Mouse (Mus musculus) forebrain, embryonic 14.5 days (tissue): ENCODE results near the gene Fcho1. TPM values are rescaled to one million over a fixed set of nuclear protein-coding genes. Genes with fewer than 3 reads are reported as not detected.
A peak's percentile ranks its signal among the peaks of the same experiment; 100 is the strongest.
"Not testable (repeated sequence)": the region's sequence is repeated elsewhere in the genome, so short reads cannot be mapped to it uniquely, and the experiment has no call there.

Source experiments
- ATAC-seq: fragments of 200-750 bp; cut with Nextera tagmentation; 2 replicates; pipeline ENCODE4 v1.8.0; 2017; ENCODE audit warnings: mild to moderate bottlenecking, moderate library complexity
- DNase-seq: peaks from one replicate; pipeline ENCODE4 v3.0.0-alpha.2; 2015; ENCODE audit warnings: low spot score
- H3K27ac ChIP-seq: fragments of 300-500 bp; sonication (generic); 2 replicates; pipeline ENCODE4 v1.5.1; 2014; ENCODE audit warnings: low read depth, mild to moderate bottlenecking, control low read depth, low read length, moderate library complexity
- H3K27me3 ChIP-seq: fragments of 300-500 bp; sonication (generic); replicated peaks from 2 replicates; pipeline ENCODE4 v1.6.1; 2014; ENCODE audit warnings: low read length, control low read depth, mixed read lengths; ENCODE audit not compliant: control insufficient read depth, insufficient read depth
- H3K36me3 ChIP-seq: fragments of 300-500 bp; sonication (generic); 2 replicates; pipeline ENCODE4 v1.6.1; 2014; ENCODE audit warnings: low read length, control low read depth; ENCODE audit not compliant: control insufficient read depth, insufficient read depth
- H3K4me1 ChIP-seq: fragments of 300-500 bp; sonication (generic); 2 replicates; pipeline ENCODE4 v1.6.1; 2014; ENCODE audit warnings: antibody characterized with exemption, low read length, control low read depth; ENCODE audit not compliant: control insufficient read depth, insufficient read depth
- H3K4me2 ChIP-seq: fragments of 300-500 bp; sonication (generic); 2 replicates; pipeline ENCODE4 v1.6.1; 2014; ENCODE audit warnings: mild to moderate bottlenecking, control low read depth, low read length
- H3K4me3 ChIP-seq: fragments of 300-500 bp; sonication (generic); 2 replicates; pipeline ENCODE4 v1.5.1; 2014; ENCODE audit warnings: low read depth, low read length, control low read depth
- H3K9ac ChIP-seq: fragments of 300-500 bp; sonication (generic); 2 replicates; pipeline ENCODE4 v1.6.1; 2014; ENCODE audit warnings: mild to moderate bottlenecking, low read length, control low read depth, moderate library complexity
- H3K9me3 ChIP-seq: fragments of 300-500 bp; sonication (generic); replicated peaks from 2 replicates; pipeline ENCODE4 v1.6.1; 2016; ENCODE audit warnings: low read length, control low read depth, mixed read lengths; ENCODE audit not compliant: control insufficient read depth
- WGBS: fragments of 180-500 bp; shearing (Covaris S2); extraction: QIAGEN DNeasy Blood & Tissue Kit; methylation state at CpG from one replicate; pipeline ENCODE4 v1.1.7; 2014; 5-methylcytosine and 5-hydroxymethylcytosine counted together
- polyA plus RNA-seq: library from polyadenylated mRNA; unstranded; fragments of >200 nt; fragmentation: Nextera tagmentation; extraction: Ambion mirVana; gene quantifications from 2 replicates; pipeline ENCODE4 v1.2.1, GENCODE M21; 2014

The Fcho1 gene
- polyA plus RNA-seq, 1 experiment from 2014 or later, result 38.6 TPM

DNA sequence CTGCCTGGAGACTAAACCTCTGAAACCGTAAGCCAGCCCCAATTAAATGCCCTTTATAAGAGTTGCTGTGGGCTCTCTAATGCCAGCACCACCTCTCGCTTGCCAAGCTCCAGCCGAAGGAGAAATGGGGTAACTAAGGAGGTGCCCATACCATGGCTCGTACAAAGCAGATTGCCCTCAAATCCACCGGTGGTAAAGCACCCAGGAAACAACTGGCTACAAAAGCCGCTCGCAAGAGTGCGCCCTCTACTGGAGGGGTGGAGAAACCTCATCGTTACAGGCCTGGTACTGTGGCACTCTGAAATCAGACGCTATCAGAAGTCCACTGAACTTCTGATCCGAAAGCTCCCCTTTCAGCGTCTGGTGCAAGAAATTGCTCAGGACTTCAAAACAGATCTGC is 30.1 kb downstream of the Fcho1 start:
- not testable (repeated sequence) for H3K4me1 ChIP-seq, H3K4me3 ChIP-seq, H3K9me3 ChIP-seq, H3K4me2 ChIP-seq, ATAC-seq, DNase-seq, H3K27ac ChIP-seq, H3K9ac ChIP-seq, H3K36me3 ChIP-seq
- 60% methylated on average over 12 of the region's 12 CpGs for WGBS
- peaks cover 56% of the 10 kb centered on the region for H3K27me3 ChIP-seq

DNA sequence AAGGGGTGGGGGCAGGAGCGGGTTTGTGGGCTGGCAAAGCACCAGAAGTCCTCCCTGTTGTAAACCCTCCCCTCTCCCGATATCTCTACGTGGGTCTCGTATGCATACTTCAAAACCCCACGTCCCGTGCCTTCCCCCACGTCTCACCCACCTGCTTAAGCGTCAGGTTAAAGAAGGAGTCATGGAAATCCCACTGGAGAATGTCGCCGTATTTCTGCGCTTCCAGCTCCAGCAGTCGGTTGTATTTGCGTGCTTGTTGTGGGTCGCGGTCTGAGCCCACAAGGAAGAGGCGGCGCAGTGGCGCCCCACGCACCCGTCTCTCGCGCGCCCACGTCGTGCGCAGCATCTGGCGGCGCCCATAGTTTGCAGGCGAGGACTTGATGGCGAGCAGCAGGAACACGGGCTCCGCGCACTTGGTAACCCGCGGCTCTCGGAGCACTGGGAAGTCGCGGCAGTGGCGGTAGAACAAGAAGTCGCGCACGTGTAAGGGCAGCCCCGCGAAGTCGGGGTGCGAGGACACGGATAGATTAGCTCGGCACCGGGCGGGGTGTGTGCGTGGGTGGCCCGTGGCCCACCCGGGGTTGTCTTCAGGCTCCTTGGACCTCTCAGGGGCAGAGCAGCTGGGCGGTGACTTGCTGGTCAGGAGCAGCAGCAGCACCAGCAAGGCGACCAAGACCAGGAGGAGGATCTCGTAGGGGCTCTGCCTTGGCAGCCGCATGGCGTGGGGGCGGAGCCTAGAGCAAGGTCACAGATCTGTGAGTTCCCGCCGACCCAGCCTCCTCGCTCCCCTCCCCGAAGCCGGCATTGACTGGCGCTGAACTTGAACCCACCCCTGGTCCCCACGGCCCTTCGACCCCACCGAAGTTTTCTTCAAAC is 32.1 kb downstream of the Fcho1 start:
- DNase-seq, result no peak
- no peak for ATAC-seq
- 12% methylated on average over 66 of the region's 68 CpGs for WGBS
- H3K36me3 ChIP-seq, result no peaks in the 10 kb centered on the region
- peaks cover 69% of the 10 kb centered on the region for H3K27me3 ChIP-seq
- 0 out of 2 replicates have a peak overlapping the region, but pooled peaks have one; percentile 8 for H3K4me3 ChIP-seq
- no peak overlapping the region for H3K27ac ChIP-seq
- no peaks in the 10 kb centered on the region for H3K4me1 ChIP-seq
- peak overlapping the region; percentile 26; the same call in 1 of the 2 replicates for H3K4me2 ChIP-seq
- H3K9me3 ChIP-seq, result no peaks in the 10 kb centered on the region
- H3K9ac ChIP-seq, result no peak overlapping the region

DNA sequence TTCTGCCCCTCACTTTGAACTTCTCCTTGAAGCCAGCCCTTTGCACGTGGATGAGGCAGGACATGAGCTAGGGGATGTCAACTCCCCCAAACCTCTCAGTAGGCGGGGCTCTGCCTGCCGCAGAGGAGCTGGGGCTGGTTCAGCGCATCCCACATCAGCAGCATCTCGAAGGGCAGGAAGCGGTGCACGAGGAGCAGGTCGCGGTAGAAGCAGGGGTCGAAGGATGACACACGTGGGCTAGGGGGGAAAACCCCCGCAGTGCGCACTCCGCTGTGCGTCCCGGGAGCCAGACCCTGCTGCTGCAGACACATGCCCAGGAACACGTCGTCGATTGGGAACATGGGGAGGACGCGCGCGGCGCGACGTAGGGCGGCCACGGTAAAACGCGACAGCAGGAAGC is 33.0 kb downstream of the Fcho1 start:
- Histone ChIP-seq H3K4me3 (no peak overlapping the region), H3K27me3 (peaks cover 78% of the 10 kb centered on the region), H3K4me2 (peak overlapping the region; percentile 16; the same call in 1 of the 2 replicates), H3K4me1 (no peaks in the 10 kb centered on the region), H3K9me3 (no peaks in the 10 kb centered on the region), H3K36me3 (no peaks in the 10 kb centered on the region), H3K27ac (no peak overlapping the region), H3K9ac (no peak overlapping the region)
- DNase-seq (no peak), ATAC-seq (0 out of 2 replicates have a peak, but pooled peaks have one; percentile 21)
- WGBS, result 4% methylated on average over 30 of the region's 30 CpGs

DNA sequence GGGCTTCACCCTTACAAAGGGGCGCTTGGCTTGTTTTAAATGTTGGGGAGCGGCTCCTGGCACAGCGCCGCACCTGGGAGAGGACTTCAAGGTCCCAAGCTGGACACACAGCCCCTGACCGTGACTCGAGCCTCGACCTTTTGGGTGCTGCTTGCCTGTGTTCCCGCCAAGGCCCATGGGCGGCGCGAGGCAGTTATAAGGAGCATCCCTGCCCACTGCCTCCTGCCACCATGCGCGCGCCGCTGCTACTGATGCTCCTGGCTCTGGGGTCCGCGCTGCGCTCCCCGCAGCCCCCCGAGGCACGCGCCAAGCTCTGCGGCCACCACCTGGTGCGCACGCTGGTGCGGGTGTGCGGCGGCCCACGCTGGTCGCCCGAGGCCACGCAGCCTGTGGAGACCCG is 36.5 kb downstream of the Fcho1 start, which contains the start of gene Insl3:
Insl3 (plus strand) TSS at position 187 of the 400 bp plus-strand sequence.
- H3K27me3 ChIP-seq, result peaks cover 100% of the 10 kb centered on the region
- no peak within 1 kb of the TSS for H3K4me3 ChIP-seq
- H3K9me3 ChIP-seq, result no peaks in the 10 kb centered on the region
- H3K9ac ChIP-seq, result no peak within 1 kb of the TSS
- peaks cover 2% of the 10 kb centered on the region; the same call in 1 of the 2 replicates for H3K4me1 ChIP-seq
- WGBS, result 6% methylated on average over 32 of the region's 33 CpGs
- DNase-seq, result no peak
- no peak for ATAC-seq
- no peaks in the 10 kb centered on the region for H3K36me3 ChIP-seq
- H3K27ac ChIP-seq, result no peak within 1 kb of the TSS
- no peak within 1 kb of the TSS for H3K4me2 ChIP-seq

DNA sequence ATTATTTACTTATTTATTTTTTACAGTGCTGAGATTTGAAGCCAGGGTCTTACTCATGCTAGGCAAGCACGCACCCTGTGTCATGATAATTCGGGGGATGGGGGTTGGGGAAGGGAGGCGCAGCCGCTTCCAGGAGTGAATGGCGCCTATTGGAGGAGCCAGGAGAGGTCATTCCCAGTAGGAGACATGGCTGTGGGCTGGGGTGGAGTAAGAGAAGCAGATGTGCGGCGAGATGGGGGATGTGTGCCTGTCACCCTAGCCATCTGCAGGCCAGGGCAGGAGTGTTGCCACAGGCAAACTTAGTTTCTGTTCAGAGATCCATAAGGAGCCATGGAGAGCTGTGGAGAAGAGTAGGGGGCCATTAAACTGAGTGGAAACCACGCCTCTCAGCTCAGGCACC is 37.9 kb downstream of the Fcho1 start:
- Histone ChIP-seq H3K27me3 (peaks cover 100% of the 10 kb centered on the region), H3K27ac (no peak overlapping the region), H3K4me3 (no peak overlapping the region), H3K36me3 (no peaks in the 10 kb centered on the region), H3K4me2 (no peak overlapping the region), H3K4me1 (peaks cover 2% of the 10 kb centered on the region; the same call in 1 of the 2 replicates), H3K9ac (no peak overlapping the region), H3K9me3 (no peaks in the 10 kb centered on the region)
- DNase-seq (no peak), ATAC-seq (no peak)
- 1% methylated on average over 8 of the region's 8 CpGs for WGBS

DNA sequence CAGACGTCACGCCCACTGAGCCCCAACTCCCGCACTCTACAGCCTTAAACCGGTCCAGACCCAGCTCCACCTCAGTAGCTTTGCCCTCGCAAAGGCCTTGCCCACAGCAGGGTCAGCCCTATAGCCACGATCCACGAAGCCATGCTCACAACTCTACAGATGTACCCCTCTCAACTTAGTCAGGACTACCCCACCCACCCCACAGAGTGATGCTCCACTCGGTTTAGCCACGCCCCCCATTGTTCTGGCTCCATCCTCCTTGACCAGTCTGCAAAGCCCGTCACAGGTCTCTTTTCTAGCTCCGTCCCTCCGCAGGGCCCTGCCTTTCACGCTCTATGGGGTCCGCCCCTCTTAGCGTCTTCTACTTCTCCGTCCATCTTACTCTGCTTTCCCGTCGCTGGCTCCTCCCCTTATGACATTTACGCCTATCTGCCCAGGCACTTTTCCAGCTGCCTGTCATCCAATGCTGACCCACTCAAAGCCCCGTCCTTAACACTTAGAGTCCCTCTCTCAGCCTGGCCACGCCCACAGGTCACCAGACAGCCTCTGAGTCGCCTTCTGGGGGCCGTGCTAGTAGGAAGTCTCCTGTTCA is 39.3 kb downstream of the Fcho1 start:
- under 1% methylated on average over 23 of the region's 23 CpGs for WGBS
- Histone ChIP-seq H3K27me3 (peaks cover 100% of the 10 kb centered on the region), H3K9ac (peak overlapping the region; percentile 40), H3K4me2 (peak overlapping the region; percentile 49), H3K4me1 (peaks cover 2% of the 10 kb centered on the region; the same call in 1 of the 2 replicates), H3K36me3 (no peaks in the 10 kb centered on the region), H3K4me3 (peak overlapping the region; percentile 31), H3K9me3 (no peaks in the 10 kb centered on the region), H3K27ac (no peak overlapping the region)
- DNase-seq (no peak), ATAC-seq (peak; percentile 44)

DNA sequence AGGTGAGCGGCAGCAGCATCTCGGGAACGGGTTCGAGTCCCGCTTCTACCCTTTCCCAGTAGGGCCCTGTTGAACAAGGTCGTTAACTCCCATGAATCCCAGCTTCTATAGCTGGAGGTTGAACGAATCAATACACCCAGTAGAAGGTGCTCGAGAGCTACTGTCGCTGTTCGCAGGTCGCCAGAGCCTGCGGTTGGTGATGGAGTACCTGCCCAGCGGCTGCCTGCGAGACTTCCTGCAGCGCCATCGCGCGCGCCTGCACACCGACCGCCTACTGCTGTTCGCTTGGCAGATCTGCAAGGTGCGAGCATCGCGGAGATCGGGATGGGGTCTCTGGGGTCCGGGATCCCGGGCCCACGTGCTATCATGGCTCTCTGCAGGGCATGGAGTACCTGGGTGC is 39.9 kb downstream of the Fcho1 start:
- peak; percentile 38 for ATAC-seq
- H3K9ac ChIP-seq, result peak overlapping the region; percentile 40
- peak overlapping the region; percentile 49 for H3K4me2 ChIP-seq
- H3K36me3 ChIP-seq, result no peaks in the 10 kb centered on the region
- 2% methylated on average over 29 of the region's 29 CpGs for WGBS
- H3K4me3 ChIP-seq, result peak overlapping the region; percentile 31
- H3K27ac ChIP-seq, result no peak overlapping the region
- no peaks in the 10 kb centered on the region for H3K9me3 ChIP-seq
- H3K4me1 ChIP-seq, result peaks cover 2% of the 10 kb centered on the region; the same call in 1 of the 2 replicates
- peak; percentile 54 for DNase-seq
- peaks cover 100% of the 10 kb centered on the region for H3K27me3 ChIP-seq

DNA sequence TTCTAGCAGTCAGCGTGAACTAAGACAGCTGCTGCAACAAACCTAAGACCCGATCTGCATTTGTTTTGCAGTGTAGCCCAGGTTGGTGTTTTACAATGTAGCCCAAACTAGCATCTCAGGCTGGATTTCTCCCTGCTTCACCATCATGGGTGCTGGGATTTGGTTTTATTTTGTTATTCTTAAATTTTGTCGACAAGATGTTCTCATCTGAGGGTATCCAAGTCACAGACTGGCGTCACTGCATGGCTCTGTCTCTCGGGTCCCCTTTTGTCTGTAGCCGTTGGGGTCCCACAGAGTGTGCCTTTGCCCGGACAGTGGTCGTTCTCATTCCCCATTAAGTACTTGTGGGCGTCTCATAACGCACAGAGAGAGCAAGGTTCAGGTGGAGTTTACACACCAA is 40.8 kb downstream of the Fcho1 start:
- 8% methylated on average over 10 of the region's 10 CpGs for WGBS
- no peak overlapping the region for H3K9ac ChIP-seq
- H3K4me3 ChIP-seq, result no peak overlapping the region
- H3K36me3 ChIP-seq, result no peaks in the 10 kb centered on the region
- H3K27me3 ChIP-seq, result peaks cover 100% of the 10 kb centered on the region
- no peak overlapping the region for H3K4me2 ChIP-seq
- no peaks in the 10 kb centered on the region for H3K9me3 ChIP-seq
- H3K4me1 ChIP-seq, result peaks cover 2% of the 10 kb centered on the region; the same call in 1 of the 2 replicates
- ATAC-seq (no peak), DNase-seq (no peak)
- H3K27ac ChIP-seq, result no peak overlapping the region
